Mouse (Mus musculus): ENCODE measurements at regions not wholly inside any gene's neighbourhood (a gene's known extent, or its start where the extent isn't known, plus 50 kb on each side); places are given as distances from the start of the nearest gene placed in this dataset.

DNA sequence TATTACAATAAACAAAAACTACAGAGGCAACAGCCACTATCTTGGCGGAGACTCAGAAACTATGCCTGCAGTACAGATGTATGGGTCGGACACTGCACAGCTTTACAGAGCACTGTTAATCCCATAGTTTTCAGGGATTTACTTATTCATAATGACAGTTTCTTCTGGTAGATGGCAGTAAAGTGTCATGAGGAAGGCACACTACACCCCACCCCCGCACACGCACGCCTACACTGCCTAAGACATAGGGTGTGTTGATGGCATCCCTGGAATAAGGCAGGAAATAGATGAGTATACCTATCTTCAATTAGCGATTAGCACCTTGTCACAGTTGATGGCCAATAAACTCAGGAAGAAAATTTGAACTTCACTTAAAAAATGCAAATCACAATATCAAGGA, 306.9 kb downstream of the Tle4 start:
- no peak for TF ChIP-seq POLR2A (IDR thresholded peaks at IDR 0.05; ENCODE audit: extremely low read depth, insufficient read depth, low read length)
- TF ChIP-seq CTCF (IDR thresholded peaks at IDR 0.05; ENCODE audit: low read depth, low read length): no peak

Measured in liver, adult 2 months (tissue).